Mouse (Mus musculus) frontal cortex, adult 2 months (tissue): ENCODE data around the gene Zzz3. TPM values are rescaled to one million over a fixed set of nuclear protein-coding genes. Genes with fewer than 3 reads are reported as not detected.

Experiments
- DNase-seq, 2 experiments: peaks; one replicate each; pipeline ENCODE4 v3.0.0; 2022; ENCODE audit warnings: low spot score in 1 of 2; ENCODE audit errors: extremely low spot score in 1 of 2
- polyA plus RNA-seq: library from polyadenylated mRNA; depleted of rRNA; stranded (reverse); fragments of >200 nt; gene quantifications from 2 replicates; pipeline ENCODE4 v1.2.3, GENCODE M21; 2012; rRNA removed

Gene Zzz3
- polyA plus RNA-seq, 1 experiment, result 26.3 TPM

DNA sequence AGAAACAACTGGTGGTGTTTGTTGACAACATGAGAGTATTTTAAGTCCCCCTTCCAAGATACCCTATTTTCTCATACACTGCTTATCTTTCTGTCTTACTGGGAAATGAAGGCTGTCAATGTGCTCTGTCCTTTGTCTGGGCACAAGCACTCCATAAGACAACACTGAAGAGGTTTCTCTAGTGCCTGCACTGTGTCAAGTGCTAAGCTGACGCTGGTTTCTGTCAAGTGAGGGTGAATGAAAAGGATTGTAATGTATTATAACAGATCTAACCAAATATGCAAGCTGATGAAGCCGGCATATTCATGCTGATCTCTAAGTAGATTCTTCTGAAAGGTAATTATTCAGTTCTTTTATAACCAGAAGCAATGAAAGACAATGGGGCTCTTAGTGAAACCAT is 98.5 kb downstream of the Zzz3 start:
- no peak for DNase-seq

DNA sequence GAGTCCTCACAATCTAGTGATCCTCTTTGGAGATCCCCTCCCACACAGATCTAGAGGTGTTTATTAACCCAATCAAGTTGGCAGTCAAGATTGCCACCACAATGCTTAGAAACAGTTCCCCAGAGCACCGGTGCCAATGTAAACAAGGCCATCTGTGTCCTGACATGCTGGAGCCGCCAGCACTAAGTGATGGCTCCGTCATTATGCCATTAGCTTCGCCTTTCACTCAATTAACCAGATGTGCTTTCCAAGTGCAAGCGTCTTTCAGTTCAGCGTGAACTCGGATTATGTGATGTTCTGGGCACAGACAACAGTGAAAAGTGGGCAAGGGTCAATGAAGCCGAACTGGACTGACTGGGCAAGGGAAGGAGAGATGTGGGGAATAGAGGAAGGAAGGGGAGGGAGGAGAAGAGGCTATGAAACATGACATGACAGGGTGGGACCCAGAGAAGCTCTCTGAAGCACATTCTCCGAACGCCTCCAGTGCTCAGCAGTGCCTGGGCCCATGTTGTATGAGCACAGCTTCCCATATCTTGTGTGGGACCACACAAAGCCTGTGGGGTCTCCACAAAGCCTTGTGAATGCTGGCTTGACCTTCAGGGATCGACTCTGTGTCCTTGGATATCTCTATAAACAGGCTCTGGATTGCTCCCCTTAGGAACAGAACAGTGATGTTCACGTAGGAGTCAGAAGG is 99.5 kb downstream of the Zzz3 start:
- DNase-seq, result no peak

DNA sequence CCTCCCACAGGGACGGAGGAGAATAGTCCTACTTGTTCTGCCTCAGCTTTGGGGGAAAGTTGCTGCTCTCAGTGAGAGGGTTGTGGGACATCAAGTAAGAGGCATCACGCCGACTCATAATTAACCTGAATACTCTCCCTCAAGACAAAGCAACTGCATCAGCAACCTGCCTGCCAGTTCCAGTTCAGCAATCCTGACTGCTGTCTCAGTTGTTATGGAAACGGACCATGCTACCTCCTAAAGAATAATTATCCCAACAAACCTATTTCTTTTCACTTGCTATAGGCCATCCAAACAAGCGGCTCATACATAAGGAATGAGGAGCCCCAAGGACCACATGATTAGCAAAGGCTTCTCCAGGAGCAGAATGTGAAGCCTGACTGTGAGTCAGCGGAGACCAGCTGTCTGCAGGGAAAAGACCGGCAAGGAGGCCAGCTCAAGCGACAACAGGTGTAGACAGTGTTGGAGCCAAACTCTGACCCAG is 100.2 kb downstream of the Zzz3 start:
- no peak for DNase-seq

DNA sequence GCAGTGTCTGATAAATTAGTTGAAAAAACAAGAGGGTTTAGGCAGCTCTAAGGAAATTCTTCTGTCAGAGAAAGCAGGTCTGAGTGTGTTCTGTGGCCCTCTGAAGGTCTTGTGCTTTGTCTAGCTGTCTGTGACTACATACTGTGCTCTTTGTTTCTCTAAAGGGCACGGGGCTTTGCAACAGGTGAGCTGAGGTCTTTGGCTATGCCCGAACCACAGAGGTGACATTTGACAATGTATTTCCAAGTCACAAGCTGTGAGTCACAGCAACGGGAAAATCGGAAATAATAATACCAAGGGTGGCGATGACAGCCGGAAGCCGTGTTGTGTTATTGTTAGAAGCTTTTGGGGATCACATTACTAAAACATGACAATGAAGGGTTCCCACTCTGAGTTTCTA is 101.8 kb downstream of the Zzz3 start:
- no peak for DNase-seq

DNA sequence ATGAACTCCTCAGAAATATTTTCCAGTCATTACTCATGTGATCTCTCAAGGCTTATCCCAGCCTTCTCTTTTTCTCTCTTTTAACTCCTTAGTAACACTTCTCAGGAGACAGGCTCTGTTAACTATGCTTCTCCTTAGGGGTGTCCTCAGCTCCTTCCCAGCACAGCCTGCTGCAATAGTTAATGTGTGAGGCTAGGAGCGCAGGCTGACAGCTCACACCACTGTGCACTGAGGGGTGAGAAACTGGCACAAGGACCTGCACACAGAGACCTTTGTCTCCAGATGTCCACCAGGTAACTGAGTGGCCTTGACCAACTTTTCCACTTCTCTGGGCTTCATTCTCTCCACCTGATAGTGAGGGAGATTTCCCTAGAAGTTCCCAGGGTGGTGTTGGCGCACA is 102.6 kb downstream of the Zzz3 start:
- DNase-seq, result no peak

DNA sequence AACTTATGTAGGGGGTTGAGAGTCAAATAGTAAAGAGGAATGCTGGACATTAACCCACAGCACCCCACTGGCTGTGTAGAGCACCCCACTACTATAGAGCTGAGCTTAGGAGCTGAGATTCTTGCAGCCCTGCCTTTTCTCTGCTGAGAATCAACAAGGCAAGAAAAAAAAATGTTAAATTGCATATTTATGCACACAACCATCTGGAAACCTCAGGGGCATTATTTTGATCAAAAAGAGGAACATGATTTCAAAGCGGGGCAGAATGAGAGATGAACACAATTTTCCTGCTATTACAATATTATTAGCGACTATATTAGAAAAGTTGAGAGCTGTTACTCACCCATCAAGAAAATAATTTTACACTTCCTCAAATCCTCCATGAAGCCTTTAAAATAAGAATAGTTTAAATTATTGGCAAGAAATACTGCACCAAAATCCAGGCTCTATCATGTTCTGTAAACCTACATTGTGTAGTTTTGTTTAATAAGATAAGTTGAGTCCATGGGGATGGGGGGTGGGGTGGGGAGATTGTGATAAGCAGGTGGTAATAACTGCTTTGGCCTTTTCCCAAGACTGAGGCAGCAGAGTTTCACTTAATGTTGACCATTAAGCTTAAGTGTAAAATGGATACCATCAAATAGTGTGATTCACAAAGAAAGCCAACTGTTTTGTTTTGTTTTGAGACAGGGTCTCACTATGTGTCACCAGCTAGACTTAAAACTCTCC is 103.9 kb downstream of the Zzz3 start:
- DNase-seq, result no peak

DNA sequence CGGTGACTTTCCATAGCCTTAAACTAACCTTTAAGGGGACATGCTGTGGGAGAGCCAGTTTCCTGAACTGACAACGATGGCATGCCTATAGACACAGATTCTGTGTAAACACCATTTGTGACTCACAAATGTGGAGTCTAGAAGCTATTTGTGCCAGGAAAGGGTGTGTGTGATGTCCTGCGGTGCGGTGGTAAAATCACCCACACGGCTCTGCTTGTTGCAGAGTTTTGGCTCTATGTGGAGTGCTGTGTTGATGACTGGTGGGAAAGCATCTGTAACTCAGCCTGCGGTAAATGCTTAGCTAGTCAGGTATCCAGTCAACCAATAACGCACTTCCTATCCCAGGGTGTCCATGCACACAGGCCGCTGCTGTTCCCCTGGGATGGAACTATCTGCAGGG is 112.6 kb downstream of the Zzz3 start:
- DNase-seq, result no peak

DNA sequence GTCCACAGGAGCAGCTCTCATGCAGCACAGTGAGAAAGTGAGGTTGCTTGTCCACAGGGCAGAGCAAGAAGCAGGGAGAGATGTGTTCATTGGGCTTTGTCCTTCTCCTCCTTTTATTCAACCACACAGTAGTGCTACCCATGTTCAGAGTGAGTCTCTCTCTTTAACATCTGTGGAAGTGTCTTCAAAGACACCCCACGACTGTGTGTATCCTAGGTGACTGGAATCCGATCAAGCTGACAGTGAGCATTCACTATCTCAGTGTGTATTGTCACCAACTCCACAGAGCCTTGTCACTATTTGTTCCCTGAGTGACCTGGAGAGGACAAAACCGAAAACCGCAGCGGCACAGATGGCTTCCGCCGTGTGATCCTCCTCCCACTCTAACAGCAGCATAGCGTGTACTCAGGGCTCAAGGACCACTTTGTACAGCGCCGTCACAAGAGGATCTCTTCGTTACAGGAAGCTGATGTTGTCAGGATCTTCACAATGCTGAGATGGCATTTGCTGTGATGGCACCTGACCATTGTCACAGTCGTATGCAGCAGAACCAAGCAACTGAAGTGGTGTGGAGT is 113.2 kb downstream of the Zzz3 start:
- DNase-seq, result no peak

DNA sequence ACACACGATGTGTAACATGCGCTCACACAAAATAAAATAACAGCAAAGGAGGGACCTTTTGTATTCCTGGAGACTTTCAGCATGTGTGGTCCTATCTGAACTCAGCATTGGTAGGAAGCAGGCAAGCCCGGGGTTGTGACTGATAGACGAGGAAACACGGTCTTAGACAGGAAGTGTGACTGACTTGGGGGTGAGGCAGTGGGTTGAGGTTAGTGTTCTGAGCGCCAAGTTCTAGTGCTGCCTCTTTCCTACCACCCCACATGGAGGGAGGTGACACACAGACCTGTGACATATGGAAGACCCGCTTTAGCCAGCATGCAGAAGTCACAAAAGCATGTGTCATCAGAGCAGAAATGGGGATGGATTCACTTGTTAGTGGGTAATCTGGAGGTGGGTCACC is 114.0 kb downstream of the Zzz3 start:
- DNase-seq, result no peak

Other genes with a start within 250 kb of the Zzz3 start
- gene Gipc2, start 229.2 kb upstream of the Zzz3 start, polyA plus RNA-seq, result 2.7 and 3.9 TPM in 2 replicates
- 45.3 and 49.9 TPM in 2 replicates for gene Dnajb4, start 185.2 kb upstream of the Zzz3 start, polyA plus RNA-seq
- 95.9 and 109 TPM in 2 replicates for gene Fubp1, start 185.1 kb upstream of the Zzz3 start, polyA plus RNA-seq
- 1.6 and 2.0 TPM in 2 replicates for gene Nexn, start 129.1 kb upstream of the Zzz3 start, polyA plus RNA-seq
- gene Miga1, start 55.1 kb upstream of the Zzz3 start, polyA plus RNA-seq, result 42.3 and 47.2 TPM in 2 replicates
- 89.1 and 99.5 TPM in 2 replicates for gene Usp33, start 49.0 kb upstream of the Zzz3 start, polyA plus RNA-seq